Mouse (Mus musculus): ENCODE results near the gene Pla2g3. TPM values are rescaled to one million over a fixed set of nuclear protein-coding genes. Genes with fewer than 3 reads are reported as not detected.

The Pla2g3 gene
- polyA plus RNA-seq (2014; fragmentation: Nextera tagmentation; extraction: Ambion mirVana): 0.44 and 0.59 TPM in 2 replicates

DNA sequence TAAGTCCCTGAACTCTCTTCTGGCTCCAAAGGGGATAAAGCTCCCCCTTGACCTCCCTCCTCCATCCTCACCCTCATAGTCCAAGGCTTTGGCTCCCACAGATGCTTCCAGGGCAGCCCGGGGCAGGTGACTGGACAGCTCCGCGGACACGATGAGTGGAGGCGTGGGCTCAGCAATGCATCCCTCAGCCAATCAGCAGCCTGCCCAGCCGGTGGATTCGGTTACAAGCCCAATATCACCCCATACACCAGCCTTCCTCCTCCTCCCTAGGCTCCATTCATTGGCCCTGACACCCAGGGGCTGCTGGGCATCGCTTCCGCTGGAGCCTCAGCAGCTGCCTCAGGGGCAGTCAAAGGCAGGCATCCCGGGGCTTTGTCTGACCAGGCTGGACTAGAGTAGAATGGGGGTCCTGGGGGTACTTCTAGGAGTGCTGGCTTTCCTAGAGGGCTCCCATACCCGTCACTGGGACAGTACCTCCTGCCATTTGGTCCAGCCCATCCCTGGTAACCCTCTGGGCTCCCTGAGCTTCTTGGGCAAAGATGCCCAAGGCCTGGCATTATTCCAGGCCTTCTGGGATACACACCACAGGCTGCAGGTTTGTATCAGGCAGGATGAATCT is at the start of gene Pla2g3:
Gene Pla2g3 (plus strand): TSS at position 333 of the 619 bp plus-strand sequence.
- no peak for ATAC-seq
- Histone ChIP-seq H3K9ac (ENCODE audit: low read length) (no peak within 1 kb of the TSS), H3K27ac (ENCODE audit: low read depth, low read length) (no peak within 1 kb of the TSS), H3K9me3 (replicated peaks; ENCODE audit: control insufficient read depth, low read length) (no peaks in the 10 kb centered on the region), H3K36me3 (ENCODE audit: control insufficient read depth, insufficient read depth, low read length) (no peaks in the 10 kb centered on the region), H3K4me3 (ENCODE audit: low read depth, low read length) (no peak within 1 kb of the TSS), H3K4me2 (ENCODE audit: low read length) (no peak within 1 kb of the TSS), H3K27me3 (replicated peaks; ENCODE audit: control insufficient read depth, insufficient read depth, low read length) (no peaks in the 10 kb centered on the region), H3K4me1 (ENCODE audit: control insufficient read depth, insufficient read depth, low read length) (no peaks in the 10 kb centered on the region)
- WGBS: 33% methylated on average over 11 of the region's 11 CpGs
- DNase-seq (ENCODE audit: low spot score): no peak

- Histone ChIP-seq H3K4me3 (ENCODE audit: low read depth, low read length) (no peak overlapping the region), H3K9me3 (replicated peaks; ENCODE audit: control insufficient read depth, low read length) (no peaks in the 10 kb centered on the region), H3K4me2 (ENCODE audit: low read length) (no peak overlapping the region), H3K27ac (ENCODE audit: low read depth, low read length) (peak overlapping the region; percentile 55; the same call in 1 of the 2 replicates), H3K4me1 (ENCODE audit: control insufficient read depth, insufficient read depth, low read length) (no peaks in the 10 kb centered on the region), H3K36me3 (ENCODE audit: control insufficient read depth, insufficient read depth, low read length) (no peaks in the 10 kb centered on the region), H3K27me3 (replicated peaks; ENCODE audit: control insufficient read depth, insufficient read depth, low read length) (no peaks in the 10 kb centered on the region), H3K9ac (ENCODE audit: low read length) (no peak overlapping the region)
- ATAC-seq: peak; percentile 71
- peak; percentile 84 for DNase-seq (ENCODE audit: low spot score)
Observed at GRCm38 (mm10) chr11:3441696-3442443, 46.2 kb upstream of the Pla2g3 start.

- no peak overlapping the region for H3K4me2 ChIP-seq (ENCODE audit: low read length)
- H3K4me3 ChIP-seq (ENCODE audit: low read depth, low read length): no peak overlapping the region
- H3K27me3 ChIP-seq (replicated peaks; ENCODE audit: control insufficient read depth, insufficient read depth, low read length): no peaks in the 10 kb centered on the region
- no peaks in the 10 kb centered on the region for H3K36me3 ChIP-seq (ENCODE audit: control insufficient read depth, insufficient read depth, low read length)
- ATAC-seq (no peak), DNase-seq (ENCODE audit: low spot score) (no peak)
- WGBS: 80% methylated on average over 4 of the region's 4 CpGs
- H3K9ac ChIP-seq (ENCODE audit: low read length): no peak overlapping the region
- H3K4me1 ChIP-seq (ENCODE audit: control insufficient read depth, insufficient read depth, low read length): no peaks in the 10 kb centered on the region
- no peaks in the 10 kb centered on the region for H3K9me3 ChIP-seq (replicated peaks; ENCODE audit: control insufficient read depth, low read length)
- no peak overlapping the region for H3K27ac ChIP-seq (ENCODE audit: low read depth, low read length)
Observed at GRCm38 (mm10) chr11:3442677-3443076, 45.4 kb upstream of the Pla2g3 start.

- Histone ChIP-seq H3K4me1 (ENCODE audit: control insufficient read depth, insufficient read depth, low read length) (no peaks in the 10 kb centered on the region), H3K27ac (ENCODE audit: low read depth, low read length) (no peak overlapping the region), H3K36me3 (ENCODE audit: control insufficient read depth, insufficient read depth, low read length) (no peaks in the 10 kb centered on the region), H3K27me3 (replicated peaks; ENCODE audit: control insufficient read depth, insufficient read depth, low read length) (no peaks in the 10 kb centered on the region), H3K9me3 (replicated peaks; ENCODE audit: control insufficient read depth, low read length) (no peaks in the 10 kb centered on the region), H3K4me2 (ENCODE audit: low read length) (no peak overlapping the region), H3K9ac (ENCODE audit: low read length) (no peak overlapping the region), H3K4me3 (ENCODE audit: low read depth, low read length) (no peak overlapping the region)
- ATAC-seq: no peak
- WGBS: 94% methylated on average over 2 of the region's 2 CpGs
- no peak for DNase-seq (ENCODE audit: low spot score)
Observed at GRCm38 (mm10) chr11:3443091-3443490, 45.0 kb upstream of the Pla2g3 start.

DNA sequence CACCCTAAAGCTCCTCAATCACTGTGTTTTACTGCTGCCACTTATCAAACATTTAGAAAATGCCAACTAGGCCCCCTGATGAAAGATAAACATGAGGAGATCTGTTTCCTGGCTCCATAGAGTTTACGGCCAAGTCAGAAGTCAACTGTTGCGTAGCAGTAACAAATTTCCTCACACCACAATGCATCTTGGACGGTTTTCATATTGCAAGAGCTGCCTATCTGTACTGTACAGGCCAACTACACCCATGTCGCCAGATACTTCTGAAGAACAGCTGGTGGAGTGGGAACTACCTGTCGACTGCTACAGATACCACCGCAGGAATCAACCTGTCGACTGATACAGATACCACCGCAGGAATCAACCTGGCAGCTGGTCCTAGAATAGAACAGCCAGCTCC is 43.2 kb upstream of the Pla2g3 start:
- ATAC-seq: no peak
- DNase-seq (ENCODE audit: low spot score): no peak
- no peaks in the 10 kb centered on the region for H3K27me3 ChIP-seq (replicated peaks; ENCODE audit: control insufficient read depth, insufficient read depth, low read length)
- H3K36me3 ChIP-seq (ENCODE audit: control insufficient read depth, insufficient read depth, low read length): no peaks in the 10 kb centered on the region
- 92% methylated on average over 8 of the region's 8 CpGs for WGBS
- no peak overlapping the region for H3K4me3 ChIP-seq (ENCODE audit: low read depth, low read length)
- no peak overlapping the region for H3K4me2 ChIP-seq (ENCODE audit: low read length)
- H3K4me1 ChIP-seq (ENCODE audit: control insufficient read depth, insufficient read depth, low read length): no peaks in the 10 kb centered on the region
- H3K9me3 ChIP-seq (replicated peaks; ENCODE audit: control insufficient read depth, low read length): no peaks in the 10 kb centered on the region
- no peak overlapping the region for H3K27ac ChIP-seq (ENCODE audit: low read depth, low read length)
- H3K9ac ChIP-seq (ENCODE audit: low read length): no peak overlapping the region

GRCm38 (mm10) chr11:3451701-3452163 is 36.4 kb upstream of the Pla2g3 start:
- Histone ChIP-seq H3K9ac (ENCODE audit: low read length) (peak overlapping the region; percentile 87), H3K36me3 (ENCODE audit: control insufficient read depth, insufficient read depth, low read length) (peaks cover 4% of the 10 kb centered on the region; the same call in 1 of the 2 replicates), H3K4me2 (ENCODE audit: low read length) (peak overlapping the region; percentile 94), H3K27ac (ENCODE audit: low read depth, low read length) (peak overlapping the region; percentile 85), H3K4me3 (ENCODE audit: low read depth, low read length) (peak overlapping the region; percentile 89), H3K27me3 (replicated peaks; ENCODE audit: control insufficient read depth, insufficient read depth, low read length) (no peaks in the 10 kb centered on the region), H3K9me3 (replicated peaks; ENCODE audit: control insufficient read depth, low read length) (no peaks in the 10 kb centered on the region), H3K4me1 (ENCODE audit: control insufficient read depth, insufficient read depth, low read length) (peaks cover 7% of the 10 kb centered on the region)
- no peak; the same call in 1 of the 2 replicates for ATAC-seq
- under 1% methylated on average over 20 of the region's 20 CpGs for WGBS
- DNase-seq (ENCODE audit: low spot score): peak; percentile 37

- Histone ChIP-seq H3K9ac (ENCODE audit: low read length) (peak within 1 kb of the TSS; percentile 87), H3K4me2 (ENCODE audit: low read length) (peak within 1 kb of the TSS; percentile 94), H3K27me3 (replicated peaks; ENCODE audit: control insufficient read depth, insufficient read depth, low read length) (no peaks in the 10 kb centered on the region), H3K36me3 (ENCODE audit: control insufficient read depth, insufficient read depth, low read length) (peaks cover 4% of the 10 kb centered on the region; the same call in 1 of the 2 replicates), H3K4me3 (ENCODE audit: low read depth, low read length) (peak within 1 kb of the TSS; percentile 89), H3K9me3 (replicated peaks; ENCODE audit: control insufficient read depth, low read length) (no peaks in the 10 kb centered on the region), H3K27ac (ENCODE audit: low read depth, low read length) (peak within 1 kb of the TSS; percentile 85), H3K4me1 (ENCODE audit: control insufficient read depth, insufficient read depth, low read length) (peaks cover 7% of the 10 kb centered on the region)
- DNase-seq (ENCODE audit: low spot score) (peak; percentile 98), ATAC-seq (peak; percentile 98)
- WGBS: under 1% methylated on average over 45 of the region's 45 CpGs
Observed at GRCm38 (mm10) chr11:3452167-3452639, 35.9 kb upstream of the Pla2g3 start, which contains the start of gene Rnf185. Rnf185 (minus strand) TSS chr11:3452363.

DNA sequence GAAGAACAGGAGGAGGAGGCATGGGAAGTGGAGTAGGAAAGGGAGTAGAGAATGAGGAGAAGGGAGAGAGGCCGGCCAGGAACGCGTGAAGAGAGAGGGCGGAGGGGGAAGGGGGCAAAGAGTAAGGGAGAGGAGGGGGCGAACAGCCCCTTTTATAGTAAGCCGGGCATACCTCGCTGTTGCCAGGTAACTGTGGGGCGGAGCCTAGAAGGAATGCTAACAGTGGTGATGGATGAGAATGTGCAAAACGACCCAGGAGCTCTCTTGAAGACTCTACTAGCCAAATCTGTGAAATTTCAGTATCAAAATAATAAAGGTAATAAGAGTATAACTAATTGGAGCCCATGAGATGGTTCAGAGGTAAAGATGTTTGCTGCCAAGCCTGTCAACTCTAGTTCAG is 35.3 kb upstream of the Pla2g3 start:
- Histone ChIP-seq H3K27ac (ENCODE audit: low read depth, low read length) (peak overlapping the region; percentile 85; the same call in 1 of the 2 replicates), H3K27me3 (replicated peaks; ENCODE audit: control insufficient read depth, insufficient read depth, low read length) (no peaks in the 10 kb centered on the region), H3K4me2 (ENCODE audit: low read length) (peak overlapping the region; percentile 94), H3K9ac (ENCODE audit: low read length) (peak overlapping the region; percentile 87), H3K4me3 (ENCODE audit: low read depth, low read length) (peak overlapping the region; percentile 89), H3K4me1 (ENCODE audit: control insufficient read depth, insufficient read depth, low read length) (peaks cover 7% of the 10 kb centered on the region), H3K9me3 (replicated peaks; ENCODE audit: control insufficient read depth, low read length) (no peaks in the 10 kb centered on the region), H3K36me3 (ENCODE audit: control insufficient read depth, insufficient read depth, low read length) (peaks cover 4% of the 10 kb centered on the region; the same call in 1 of the 2 replicates)
- WGBS: 0% methylated on average over 9 of the region's 9 CpGs
- DNase-seq (ENCODE audit: low spot score) (peak; percentile 43), ATAC-seq (peak; percentile 45)
